Mouse (Mus musculus) liver, embryonic 14.5 days (tissue): ENCODE measurements around the gene Shank1. TPM values are rescaled to one million over a fixed set of nuclear protein-coding genes. Genes with fewer than 3 reads are reported as not detected.
A peak's percentile ranks its signal among the peaks of the same experiment; 100 is the strongest.

ENCODE experiments used
- ATAC-seq: fragments of 200-750 bp; cut with Nextera tagmentation; 2 replicates; pipeline ENCODE4 v1.8.0; 2017; ENCODE audit warnings: moderate number of reproducible peaks, mild to moderate bottlenecking, moderate library complexity; ENCODE audit not compliant: insufficient read depth
- DNase-seq, 3 experiments: peaks; one replicate each; pipeline ENCODE4 v3.0.0-alpha.2; 2012 to 2013; ENCODE audit warnings: low read depth in 3 of 3, low spot score in 3 of 3
- H3K27ac ChIP-seq: fragments of 300-500 bp; sonication (generic); 2 replicates; pipeline ENCODE4 v1.5.1; 2014; ENCODE audit warnings: moderate library complexity, mild to moderate bottlenecking, control low read depth, inconsistent platforms
- H3K27me3 ChIP-seq: fragments of 300-500 bp; sonication (generic); 2 replicates; pipeline ENCODE4 v1.6.1; 2014; ENCODE audit warnings: mild to moderate bottlenecking, low read length, moderate library complexity; ENCODE audit not compliant: control insufficient read depth, insufficient read depth
- H3K36me3 ChIP-seq: fragments of 300-500 bp; sonication (generic); replicated peaks from 2 replicates; pipeline ENCODE4 v1.6.1; 2014; ENCODE audit warnings: low read depth; ENCODE audit not compliant: control insufficient read depth, insufficient read depth
- H3K4me1 ChIP-seq, 2 experiments: fragments of 200-500 bp in 1 of 2; fragments of 300-500 bp in 1 of 2; sonication (generic) in 1 of 2; replicated peaks; 2 replicates each; pipeline ENCODE4 v1.6.1; 2012 to 2014; ENCODE audit warnings: antibody characterized with exemption in 1 of 2, inconsistent platforms in 1 of 2, low read length in 1 of 2; ENCODE audit not compliant: control insufficient read depth in 2 of 2, insufficient read depth in 2 of 2
- H3K4me2 ChIP-seq: fragments of 300-500 bp; sonication (generic); 2 replicates; pipeline ENCODE4 v1.6.1; 2014; ENCODE audit warnings: low read depth, mild to moderate bottlenecking, control low read depth, moderate library complexity
- H3K4me3 ChIP-seq, 2 experiments: fragments of 200-500 bp in 1 of 2; fragments of 300-500 bp in 1 of 2; sonication (generic) in 1 of 2; 2 replicates each; pipeline ENCODE4 v1.5.1; 2012 to 2014; ENCODE audit warnings: low read depth in 2 of 2, low read length in 2 of 2, mild to moderate bottlenecking in 2 of 2, control low read depth in 1 of 2, inconsistent platforms in 1 of 2, moderate library complexity in 1 of 2; ENCODE audit not compliant: insufficient read depth in 1 of 2
- H3K9ac ChIP-seq: fragments of 300-500 bp; sonication (generic); replicated peaks from 2 replicates; pipeline ENCODE4 v1.6.1; 2014; ENCODE audit warnings: mild to moderate bottlenecking, control low read depth, moderate library complexity
- H3K9me3 ChIP-seq: fragments of 300-500 bp; sonication (generic); 2 replicates; pipeline ENCODE4 v1.6.1; 2016; ENCODE audit warnings: low read length, mixed read lengths; ENCODE audit not compliant: control insufficient read depth
- CTCF ChIP-seq: IDR thresholded peaks from 2 replicates; pipeline ENCODE4 v1.5.1; 2016; ENCODE audit warnings: antibody characterized with exemption, low read depth, control low read depth
- EP300 ChIP-seq: IDR thresholded peaks from 2 replicates; pipeline ENCODE4 v1.6.1; 2016; ENCODE audit warnings: antibody characterized with exemption, low read depth
- WGBS: fragments of 180-500 bp; shearing (Covaris S2); extraction: QIAGEN DNeasy Blood & Tissue Kit; methylation state at CpG from one replicate; pipeline ENCODE4 v1.1.7; 2014; ENCODE audit not compliant: insufficient replicate concordance; 5-methylcytosine and 5-hydroxymethylcytosine counted together
- polyA plus RNA-seq, 2 experiments: library from polyadenylated mRNA; depleted of rRNA in 1 of 2; stranded (reverse) in 1 of 2; unstranded in 1 of 2; fragments of >200 nt; fragmentation: Nextera tagmentation in 1 of 2; extraction: Ambion mirVana in 1 of 2; gene quantifications; 2 replicates each; pipeline versions ENCODE4 v1.2.1 to v1.2.3; 2012 to 2014

Shank1 gene
- polyA plus RNA-seq, 2 experiments: 0.04 TPM; not detected in 1

- no peaks in the 10 kb centered on the region for H3K9me3 ChIP-seq
- 52% methylated on average over 16 of the region's 16 CpGs for WGBS
- H3K4me2 ChIP-seq: no peak overlapping the region
- H3K4me3 ChIP-seq: no peak overlapping the region
- no peaks in the 10 kb centered on the region for H3K36me3 ChIP-seq
- H3K27ac ChIP-seq: no peak overlapping the region
- ATAC-seq: no peak
- no peak overlapping the region for H3K9ac ChIP-seq
- peaks cover 47% of the 10 kb centered on the region for H3K27me3 ChIP-seq
- TF ChIP-seq EP300: no peak
- no peaks in the 10 kb centered on the region for H3K4me1 ChIP-seq
- no peak for DNase-seq
Observed at GRCm38 (mm10) chr7:44312484-44312883, 2.4 kb downstream of the Shank1 start.

GRCm38 (mm10) chr7:44317913-44318312, 7.9 kb downstream of the Shank1 start:
- H3K36me3 ChIP-seq: no peaks in the 10 kb centered on the region
- H3K9ac ChIP-seq: no peak overlapping the region
- no peaks in the 10 kb centered on the region for H3K27me3 ChIP-seq
- no peaks in the 10 kb centered on the region for H3K4me1 ChIP-seq
- DNase-seq (no peak), ATAC-seq (no peak)
- no peak for TF ChIP-seq EP300
- peak; percentile 61 for TF ChIP-seq CTCF
- H3K9me3 ChIP-seq: no peaks in the 10 kb centered on the region
- 24% methylated on average over 4 of the region's 4 CpGs for WGBS
- no peak overlapping the region for H3K27ac ChIP-seq
- no peak overlapping the region for H3K4me3 ChIP-seq
- H3K4me2 ChIP-seq: no peak overlapping the region

- ATAC-seq (no peak), DNase-seq (no peak)
- no peak overlapping the region for H3K4me2 ChIP-seq
- no peaks in the 10 kb centered on the region for H3K4me1 ChIP-seq
- no peaks in the 10 kb centered on the region for H3K9me3 ChIP-seq
- no peak overlapping the region for H3K9ac ChIP-seq
- H3K4me3 ChIP-seq: no peak overlapping the region
- H3K27ac ChIP-seq: no peak overlapping the region
- TF ChIP-seq CTCF (no peak), EP300 (no peak)
- no peaks in the 10 kb centered on the region for H3K36me3 ChIP-seq
- H3K27me3 ChIP-seq: no peaks in the 10 kb centered on the region
- 37% methylated on average over 8 of the region's 8 CpGs for WGBS
Observed at GRCm38 (mm10) chr7:44320886-44321285, 10.8 kb downstream of the Shank1 start.

- Histone ChIP-seq H3K4me3 (no peak overlapping the region), H3K4me1 (no peaks in the 10 kb centered on the region), H3K27ac (no peak overlapping the region), H3K27me3 (no peaks in the 10 kb centered on the region), H3K9me3 (no peaks in the 10 kb centered on the region), H3K4me2 (no peak overlapping the region), H3K36me3 (no peaks in the 10 kb centered on the region), H3K9ac (no peak overlapping the region)
- 55% methylated on average over 1 of the region's 1 CpGs for WGBS
- TF ChIP-seq CTCF (no peak), EP300 (no peak)
- ATAC-seq (no peak), DNase-seq (no peak)
Observed at GRCm38 (mm10) chr7:44322290-44322689, 12.2 kb downstream of the Shank1 start.

GRCm38 (mm10) chr7:44326614-44327013, 16.6 kb downstream of the Shank1 start:
- H3K27me3 ChIP-seq: no peaks in the 10 kb centered on the region
- ATAC-seq: no peak
- no peaks in the 10 kb centered on the region for H3K36me3 ChIP-seq
- TF ChIP-seq CTCF: no peak
- TF ChIP-seq EP300: no peak
- H3K4me2 ChIP-seq: no peak overlapping the region
- no peaks in the 10 kb centered on the region for H3K4me1 ChIP-seq
- H3K9me3 ChIP-seq: no peaks in the 10 kb centered on the region
- no peak overlapping the region for H3K9ac ChIP-seq
- 27% methylated on average over 6 of the region's 6 CpGs for WGBS
- no peak overlapping the region for H3K4me3 ChIP-seq
- no peak overlapping the region for H3K27ac ChIP-seq
- no peak for DNase-seq

- peaks cover 28% of the 10 kb centered on the region for H3K27me3 ChIP-seq
- H3K4me1 ChIP-seq: no peaks in the 10 kb centered on the region
- no peak for TF ChIP-seq EP300
- no peak for TF ChIP-seq CTCF
- H3K36me3 ChIP-seq: no peaks in the 10 kb centered on the region
- no peak overlapping the region for H3K4me3 ChIP-seq
- no peak for ATAC-seq
- no peak overlapping the region for H3K27ac ChIP-seq
- no peak for DNase-seq
- WGBS: 24% methylated on average over 3 of the region's 3 CpGs
- no peaks in the 10 kb centered on the region for H3K9me3 ChIP-seq
- no peak overlapping the region for H3K9ac ChIP-seq
- no peak overlapping the region for H3K4me2 ChIP-seq
Observed at GRCm38 (mm10) chr7:44332336-44332735, 22.3 kb downstream of the Shank1 start.
